Mouse (Mus musculus) limb, embryonic 10.5 days (tissue): Measurements from ENCODE around the gene Tiam1. TPM values are rescaled to one million over a fixed set of nuclear protein-coding genes. Genes with fewer than 3 reads are reported as not detected.

Source experiments
- DNase-seq: peaks from one replicate; pipeline ENCODE4 v3.0.0-alpha.2; 2017; ENCODE audit warnings: low spot score
- H3K27ac ChIP-seq: fragments of 300-500 bp; sonication (generic); 2 replicates; pipeline ENCODE4 v1.5.1; 2016; ENCODE audit warnings: mild to moderate bottlenecking
- H3K27me3 ChIP-seq: fragments of 300-500 bp; sonication (generic); 2 replicates; pipeline ENCODE4 v1.6.1; 2016; ENCODE audit warnings: low read depth, mild to moderate bottlenecking; ENCODE audit not compliant: poor library complexity, severe bottlenecking
- H3K36me3 ChIP-seq: fragments of 300-500 bp; sonication (generic); 2 replicates; pipeline ENCODE4 v1.6.1; 2016; ENCODE audit warnings: mild to moderate bottlenecking, moderate library complexity
- H3K4me1 ChIP-seq: fragments of 300-500 bp; sonication (generic); 2 replicates; pipeline ENCODE4 v1.6.1; 2016
- H3K4me3 ChIP-seq: fragments of 300-500 bp; sonication (generic); 2 replicates; pipeline ENCODE4 v1.5.1; 2016; ENCODE audit warnings: mild to moderate bottlenecking, moderate library complexity
- H3K9me3 ChIP-seq: fragments of 300-500 bp; sonication (generic); replicated peaks from 2 replicates; pipeline ENCODE4 v1.6.1; 2016; ENCODE audit warnings: mild to moderate bottlenecking
- WGBS: fragments of 180-500 bp; shearing (Covaris S2); methylation state at CpG from one replicate; pipeline ENCODE4 v1.1.7; 2016; 5-methylcytosine and 5-hydroxymethylcytosine counted together
- polyA plus RNA-seq: library from polyadenylated mRNA; unstranded; fragments of >200 nt; fragmentation: Nextera tagmentation; extraction: Ambion mirVana; gene quantifications from 2 replicates; pipeline ENCODE4 v1.2.1, GENCODE M21; 2016

Gene Tiam1
- 23.8 and 30.8 TPM in 2 replicates for polyA plus RNA-seq

DNA sequence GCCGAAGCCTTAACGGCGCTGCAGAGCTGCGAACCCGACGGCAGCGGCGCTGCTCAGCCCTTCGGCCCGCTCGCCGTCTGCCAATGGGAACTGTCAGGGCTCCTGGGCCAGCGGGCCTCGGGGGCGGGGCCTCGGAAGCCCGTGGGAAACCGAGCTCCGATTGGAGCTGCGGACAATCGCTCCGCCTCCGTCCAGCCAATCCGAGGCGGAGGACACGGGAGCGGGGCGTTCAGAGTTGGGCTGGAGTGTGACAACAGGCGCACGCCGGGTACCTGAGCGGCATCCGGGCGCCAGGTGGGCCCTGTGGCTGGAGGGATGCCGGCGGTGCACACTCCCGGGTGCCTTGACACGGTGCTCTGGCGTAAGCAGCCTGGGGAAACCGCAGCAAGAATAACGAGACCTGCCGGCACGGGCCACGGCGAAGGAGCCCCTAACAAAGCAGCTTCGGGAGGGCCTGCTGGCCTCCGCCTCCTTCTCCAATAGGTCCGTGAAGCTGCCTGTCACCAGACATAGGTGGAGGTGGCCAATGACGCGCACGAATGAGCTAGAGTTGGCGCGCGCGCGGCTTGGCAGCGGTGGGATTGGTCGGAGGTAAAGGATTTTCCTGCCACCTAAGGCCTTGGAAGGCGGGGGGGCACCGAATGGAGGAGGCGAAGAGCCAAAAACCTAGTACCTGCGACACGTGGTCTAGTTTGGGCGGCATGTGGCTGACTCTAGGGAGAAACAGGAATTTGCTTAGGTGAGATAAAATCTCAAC lies at the start of gene Tiam1:
Gene Tiam1, minus strand, starts transcription at position 10 of the 757 bp plus-strand sequence.
- DNase-seq, result peak; percentile 97
- no peaks in the 10 kb centered on the region for H3K27me3 ChIP-seq
- under 1% methylated on average over 64 of the region's 64 CpGs for WGBS
- H3K36me3 ChIP-seq, result no peaks in the 10 kb centered on the region
- peak within 1 kb of the TSS; percentile 96 for H3K27ac ChIP-seq
- peak within 1 kb of the TSS; percentile 83 for H3K4me3 ChIP-seq
- no peaks in the 10 kb centered on the region for H3K9me3 ChIP-seq
- peaks cover 47% of the 10 kb centered on the region for H3K4me1 ChIP-seq

- no peaks in the 10 kb centered on the region for H3K36me3 ChIP-seq
- H3K4me3 ChIP-seq, result no peak overlapping the region
- no peak overlapping the region for H3K27ac ChIP-seq
- H3K9me3 ChIP-seq, result no peaks in the 10 kb centered on the region
- no peak for DNase-seq
- H3K27me3 ChIP-seq, result no peaks in the 10 kb centered on the region; the same call in 1 of the 2 replicates
- 76% methylated on average over 6 of the region's 6 CpGs for WGBS
- peaks cover 12% of the 10 kb centered on the region for H3K4me1 ChIP-seq
Measured at GRCm38 (mm10) chr16:90191289-90191688, 47.7 kb upstream of the Tiam1 start.

- 23% methylated on average over 13 of the region's 13 CpGs for WGBS
Measured at GRCm38 (mm10) chr16:90187453-90187852, 43.9 kb upstream of the Tiam1 start.

DNA sequence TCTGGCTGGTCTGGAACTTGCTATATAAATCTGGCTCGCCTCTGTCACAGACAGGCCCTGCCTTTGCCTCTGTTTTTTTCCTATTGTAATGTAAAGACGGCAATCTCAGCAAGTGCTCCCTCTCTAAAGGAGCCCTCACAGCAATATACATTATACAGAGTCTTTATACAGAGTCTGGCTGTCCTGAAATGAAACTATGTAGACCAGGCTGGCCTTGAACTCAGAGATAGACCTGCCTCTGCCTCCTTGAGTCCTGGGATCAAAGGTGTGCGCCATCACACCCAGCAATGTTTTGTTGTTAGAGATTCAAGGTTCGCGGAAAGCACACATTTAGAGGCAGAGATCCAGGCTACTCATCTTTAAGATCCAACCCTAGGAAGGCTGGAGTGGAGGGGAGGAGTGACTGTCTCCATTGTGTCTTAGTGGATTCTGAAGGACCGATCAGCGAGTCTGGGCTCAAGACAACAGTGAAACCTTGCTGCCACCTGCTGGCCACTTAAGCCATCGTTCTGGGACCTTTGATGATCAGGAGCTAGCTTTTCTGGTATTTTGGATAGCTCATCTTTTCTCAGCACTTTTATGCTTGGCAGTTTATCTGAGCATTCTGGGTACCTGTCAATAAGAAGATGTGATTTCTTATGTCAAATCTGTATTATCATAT lies 42.5 kb upstream of the Tiam1 start:
- Histone ChIP-seq H3K9me3 (no peaks in the 10 kb centered on the region), H3K4me3 (no peak overlapping the region), H3K27ac (no peak overlapping the region), H3K36me3 (no peaks in the 10 kb centered on the region), H3K27me3 (no peaks in the 10 kb centered on the region; the same call in 1 of the 2 replicates), H3K4me1 (peaks cover 12% of the 10 kb centered on the region)
- DNase-seq, result peak; percentile 85
- 45% methylated on average over 8 of the region's 8 CpGs for WGBS

More at GRCm38 (mm10) chr16:90187453-90187852, 43.9 kb upstream of the Tiam1 start:
- Histone ChIP-seq H3K4me3 (no peak overlapping the region), H3K27ac (no peak overlapping the region), H3K9me3 (no peaks in the 10 kb centered on the region), H3K27me3 (no peaks in the 10 kb centered on the region; the same call in 1 of the 2 replicates), H3K36me3 (no peaks in the 10 kb centered on the region), H3K4me1 (peaks cover 12% of the 10 kb centered on the region)
- peak; percentile 63 for DNase-seq

DNA sequence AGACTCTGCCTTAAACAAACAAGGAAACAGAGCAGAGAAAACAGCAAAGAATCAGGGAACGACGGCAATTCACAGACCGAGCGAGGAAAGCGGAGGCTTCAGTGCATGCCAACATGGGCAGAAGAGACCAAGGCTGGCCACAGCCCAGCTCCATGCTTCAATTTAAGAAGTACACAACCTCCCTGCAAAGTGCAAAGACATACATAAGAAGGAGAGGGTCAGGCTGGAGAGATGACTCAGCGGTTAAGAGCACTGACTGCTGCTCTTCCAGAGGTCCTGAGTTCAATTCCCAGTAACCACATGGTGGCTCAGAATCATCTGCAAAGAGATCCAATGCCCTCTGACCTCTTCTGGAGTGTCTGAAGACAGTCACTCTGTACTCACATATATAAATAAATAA lies 40.6 kb upstream of the Tiam1 start:
- no peak overlapping the region for H3K4me3 ChIP-seq
- no peak for DNase-seq
- H3K36me3 ChIP-seq, result no peaks in the 10 kb centered on the region
- H3K27me3 ChIP-seq, result no peaks in the 10 kb centered on the region; the same call in 1 of the 2 replicates
- no peaks in the 10 kb centered on the region for H3K9me3 ChIP-seq
- H3K4me1 ChIP-seq, result peaks cover 12% of the 10 kb centered on the region
- WGBS, result 84% methylated on average over 6 of the region's 6 CpGs
- no peak overlapping the region for H3K27ac ChIP-seq

DNA sequence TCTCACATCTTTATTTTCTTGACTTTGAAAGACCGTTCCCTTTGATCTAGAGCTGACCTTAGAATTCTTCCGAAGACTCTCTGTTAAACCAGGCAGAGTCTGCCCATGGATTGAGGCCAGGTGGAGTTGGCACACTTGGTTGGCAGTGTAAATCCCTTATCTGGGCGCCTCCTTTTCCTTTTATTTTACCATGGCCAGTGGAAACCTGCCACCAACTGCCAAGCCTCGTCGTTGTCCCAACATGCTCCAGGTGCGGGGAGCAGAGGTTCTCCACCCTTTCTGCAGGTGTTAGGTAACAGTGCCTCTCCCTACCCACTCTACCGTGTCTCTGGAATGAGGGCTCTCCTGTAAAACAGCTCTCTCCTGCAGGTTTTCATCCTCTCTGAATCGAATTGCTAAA lies 38.1 kb upstream of the Tiam1 start:
- Histone ChIP-seq H3K27me3 (no peaks in the 10 kb centered on the region; the same call in 1 of the 2 replicates), H3K27ac (no peak overlapping the region), H3K9me3 (no peaks in the 10 kb centered on the region), H3K4me3 (no peak overlapping the region), H3K4me1 (0 out of 2 replicates have a peak, but pooled peaks cover under 1% of the 10 kb centered on the region), H3K36me3 (no peaks in the 10 kb centered on the region)
- WGBS, result 92% methylated on average over 8 of the region's 8 CpGs
- DNase-seq, result no peak

- Histone ChIP-seq H3K36me3 (no peaks in the 10 kb centered on the region), H3K27me3 (no peaks in the 10 kb centered on the region), H3K4me1 (no peaks in the 10 kb centered on the region), H3K9me3 (no peaks in the 10 kb centered on the region), H3K27ac (no peak overlapping the region), H3K4me3 (no peak overlapping the region)
- WGBS, result 81% methylated on average over 6 of the region's 6 CpGs
- no peak for DNase-seq
Measured at GRCm38 (mm10) chr16:90180975-90181374, 37.4 kb upstream of the Tiam1 start.

DNA sequence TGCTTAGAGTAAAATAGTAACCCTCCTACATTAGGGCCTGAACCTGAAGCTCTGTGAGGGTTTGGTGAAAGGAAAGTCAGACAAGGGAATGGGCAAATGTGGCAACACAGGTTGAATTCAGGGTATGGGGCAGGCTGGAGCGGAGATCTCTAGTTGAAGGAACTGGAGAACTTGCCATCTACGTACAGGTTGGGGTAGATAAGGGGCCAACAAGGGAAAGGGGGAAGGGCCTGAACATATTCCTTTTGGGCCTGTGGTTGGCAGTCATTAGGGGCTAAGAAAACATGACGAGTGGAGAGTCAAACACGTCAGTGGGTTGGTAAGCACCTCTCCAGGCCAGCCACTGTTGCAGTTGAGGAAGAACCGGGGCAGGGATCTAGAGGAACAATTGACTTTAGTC lies 36.3 kb upstream of the Tiam1 start:
- H3K4me1 ChIP-seq, result no peaks in the 10 kb centered on the region
- H3K4me3 ChIP-seq, result no peak overlapping the region
- H3K36me3 ChIP-seq, result no peaks in the 10 kb centered on the region
- no peaks in the 10 kb centered on the region for H3K9me3 ChIP-seq
- H3K27me3 ChIP-seq, result no peaks in the 10 kb centered on the region
- 92% methylated on average over 5 of the region's 5 CpGs for WGBS
- DNase-seq, result no peak
- no peak overlapping the region for H3K27ac ChIP-seq

GRCm38 (mm10) chr16:90178404-90178803 lies 34.8 kb upstream of the Tiam1 start:
- no peak overlapping the region for H3K4me3 ChIP-seq
- no peak for DNase-seq
- H3K9me3 ChIP-seq, result no peaks in the 10 kb centered on the region
- 91% methylated on average over 3 of the region's 3 CpGs for WGBS
- H3K36me3 ChIP-seq, result no peaks in the 10 kb centered on the region
- H3K27me3 ChIP-seq, result no peaks in the 10 kb centered on the region
- H3K4me1 ChIP-seq, result no peaks in the 10 kb centered on the region
- H3K27ac ChIP-seq, result no peak overlapping the region

GRCm38 (mm10) chr16:90177425-90177824 lies 33.9 kb upstream of the Tiam1 start:
- H3K27me3 ChIP-seq, result no peaks in the 10 kb centered on the region
- DNase-seq, result no peak

GRCm38 (mm10) chr16:90176472-90176871 lies 32.9 kb upstream of the Tiam1 start:
- Histone ChIP-seq H3K36me3 (no peaks in the 10 kb centered on the region), H3K27me3 (no peaks in the 10 kb centered on the region), H3K27ac (no peak overlapping the region), H3K4me3 (no peak overlapping the region), H3K9me3 (no peaks in the 10 kb centered on the region), H3K4me1 (no peaks in the 10 kb centered on the region)
- WGBS, result 76% methylated on average over 10 of the region's 10 CpGs
- DNase-seq, result no peak

More at GRCm38 (mm10) chr16:90177425-90177824, 33.9 kb upstream of the Tiam1 start:
- no peak overlapping the region for H3K27ac ChIP-seq
- 89% methylated on average over 8 of the region's 8 CpGs for WGBS
- H3K9me3 ChIP-seq, result no peaks in the 10 kb centered on the region
- no peaks in the 10 kb centered on the region for H3K4me1 ChIP-seq
- H3K36me3 ChIP-seq, result no peaks in the 10 kb centered on the region
- H3K4me3 ChIP-seq, result no peak overlapping the region

DNA sequence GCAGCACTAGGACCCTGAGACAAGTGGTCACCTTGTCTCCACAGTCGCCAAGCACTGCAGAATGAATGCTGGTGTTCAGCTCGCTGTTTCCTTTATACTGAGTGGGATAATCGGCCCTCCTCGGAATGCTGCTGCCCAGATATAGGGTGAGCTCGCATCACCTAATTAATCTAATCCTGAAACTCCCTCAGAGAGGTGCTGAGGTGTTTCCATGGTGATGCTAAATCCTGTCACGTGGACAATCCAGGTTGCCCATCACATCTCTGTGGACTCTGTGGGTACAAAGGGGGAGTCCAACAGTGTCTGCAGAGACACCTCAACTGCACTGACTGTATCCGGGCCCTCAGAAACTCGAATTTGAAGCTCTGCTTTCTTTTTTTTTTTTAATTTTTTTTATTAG lies 27.8 kb upstream of the Tiam1 start:
- Histone ChIP-seq H3K9me3 (no peaks in the 10 kb centered on the region), H3K4me3 (no peak overlapping the region), H3K27me3 (no peaks in the 10 kb centered on the region), H3K27ac (no peak overlapping the region), H3K4me1 (no peaks in the 10 kb centered on the region), H3K36me3 (no peaks in the 10 kb centered on the region)
- WGBS, result 67% methylated on average over 8 of the region's 8 CpGs
- DNase-seq, result no peak

DNA sequence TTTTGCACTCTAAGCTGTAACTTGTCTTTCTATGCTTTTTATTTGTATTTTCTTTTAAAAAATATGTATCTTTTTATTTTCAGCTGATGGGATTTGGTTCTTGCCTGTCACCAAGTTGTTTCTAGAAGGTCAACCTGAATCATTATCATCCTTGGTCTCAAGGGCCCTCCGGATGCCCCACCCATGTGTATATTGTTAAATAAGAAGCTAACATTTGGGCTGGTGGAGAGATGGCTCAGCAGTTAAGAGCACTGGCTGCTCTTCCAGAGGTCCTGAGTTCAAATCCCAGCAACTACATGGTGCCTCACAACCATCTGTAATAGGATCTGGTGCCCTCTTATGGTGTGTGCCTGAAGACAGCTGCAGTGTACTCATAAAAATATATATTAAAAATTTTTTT lies 27.1 kb upstream of the Tiam1 start:
- H3K4me3 ChIP-seq, result no peak overlapping the region
- no peaks in the 10 kb centered on the region for H3K9me3 ChIP-seq
- no peak for DNase-seq
- WGBS, result 95% methylated on average over 1 of the region's 1 CpGs
- no peaks in the 10 kb centered on the region for H3K36me3 ChIP-seq
- no peak overlapping the region for H3K27ac ChIP-seq
- H3K27me3 ChIP-seq, result no peaks in the 10 kb centered on the region
- no peaks in the 10 kb centered on the region for H3K4me1 ChIP-seq
